Mouse (Mus musculus) forebrain, embryonic 16.5 days (tissue): ENCODE measurements at regions not wholly inside any gene's neighbourhood (a gene's known extent, or its start where the extent isn't known, plus 50 kb on each side); places are given as distances from the start of the nearest gene placed in this dataset.

Experiments used
- ATAC-seq: fragments of 200-750 bp; cut with Nextera tagmentation; 2 replicates; pipeline ENCODE4 v1.8.0; 2017; ENCODE audit warnings: mild to moderate bottlenecking, moderate library complexity
- H3K27ac ChIP-seq: fragments of 300-500 bp; sonication (generic); 2 replicates; pipeline ENCODE4 v1.5.1; 2014; ENCODE audit warnings: low read length, control low read depth
- H3K27me3 ChIP-seq: fragments of 300-500 bp; sonication (generic); replicated peaks from 2 replicates; pipeline ENCODE4 v1.6.1; 2014; ENCODE audit warnings: low read length; ENCODE audit not compliant: control insufficient read depth, insufficient read depth
- H3K36me3 ChIP-seq: fragments of 300-500 bp; sonication (generic); 2 replicates; pipeline ENCODE4 v1.6.1; 2014; ENCODE audit not compliant: control insufficient read depth, insufficient read depth
- H3K4me1 ChIP-seq: fragments of 300-500 bp; sonication (generic); replicated peaks from 2 replicates; pipeline ENCODE4 v1.6.1; 2014; ENCODE audit warnings: low read length; ENCODE audit not compliant: control insufficient read depth, insufficient read depth
- H3K4me2 ChIP-seq: fragments of 300-500 bp; sonication (generic); 2 replicates; pipeline ENCODE4 v1.6.1; 2014; ENCODE audit warnings: mild to moderate bottlenecking, low read length, control low read depth
- H3K4me3 ChIP-seq: fragments of 300-500 bp; sonication (generic); replicated peaks from 2 replicates; pipeline ENCODE4 v1.5.1; 2014; ENCODE audit warnings: mild to moderate bottlenecking, low read length, control low read depth
- H3K9ac ChIP-seq: fragments of 300-500 bp; sonication (generic); replicated peaks from 2 replicates; pipeline ENCODE4 v1.6.1; 2014; ENCODE audit warnings: low read depth, low read length, control low read depth
- H3K9me3 ChIP-seq: fragments of 300-500 bp; sonication (generic); 2 replicates; pipeline ENCODE4 v1.6.1; 2016; ENCODE audit warnings: low read length; ENCODE audit not compliant: control insufficient read depth
- WGBS: fragments of 180-500 bp; shearing (Covaris S2); extraction: QIAGEN DNeasy Blood & Tissue Kit; methylation state at CpG from one replicate; pipeline ENCODE4 v1.1.7; 2014; 5-methylcytosine and 5-hydroxymethylcytosine counted together

GRCm38 (mm10) chr16:76220466-76220865 is 153.2 kb downstream of the Nrip1 start:
- ATAC-seq = no peak
- Histone ChIP-seq H3K9me3 (no peaks in the 10 kb centered on the region), H3K4me1 (no peaks in the 10 kb centered on the region; the same call in 1 of the 2 replicates), H3K36me3 (no peaks in the 10 kb centered on the region), H3K4me3 (no peak overlapping the region), H3K4me2 (no peak overlapping the region), H3K27me3 (no peaks in the 10 kb centered on the region), H3K9ac (no peak overlapping the region), H3K27ac (no peak overlapping the region)
- WGBS = 90% methylated on average over 3 of the region's 3 CpGs

GRCm38 (mm10) chr16:76219233-76219632 is 154.4 kb downstream of the Nrip1 start:
- Histone ChIP-seq H3K4me1 (no peaks in the 10 kb centered on the region; the same call in 1 of the 2 replicates), H3K9me3 (no peaks in the 10 kb centered on the region), H3K4me2 (no peak overlapping the region), H3K27ac (no peak overlapping the region), H3K36me3 (no peaks in the 10 kb centered on the region), H3K9ac (no peak overlapping the region), H3K27me3 (no peaks in the 10 kb centered on the region), H3K4me3 (no peak overlapping the region)
- no peak for ATAC-seq

- no peaks in the 10 kb centered on the region for H3K27me3 ChIP-seq
- no peaks in the 10 kb centered on the region; the same call in 1 of the 2 replicates for H3K4me1 ChIP-seq
- no peak overlapping the region for H3K9ac ChIP-seq
- H3K36me3 ChIP-seq = no peaks in the 10 kb centered on the region
- no peak overlapping the region for H3K4me3 ChIP-seq
- WGBS = 95% methylated on average over 11 of the region's 11 CpGs
- H3K4me2 ChIP-seq = no peak overlapping the region
- no peaks in the 10 kb centered on the region for H3K9me3 ChIP-seq
- no peak for ATAC-seq
- no peak overlapping the region for H3K27ac ChIP-seq
These were observed 155.1 kb downstream of the Nrip1 start for GRCm38 (mm10) chr16:76218310-76219170.

GRCm38 (mm10) chr16:76216184-76216583 is 157.4 kb downstream of the Nrip1 start:
- Histone ChIP-seq H3K9me3 (no peaks in the 10 kb centered on the region), H3K4me1 (no peaks in the 10 kb centered on the region; the same call in 1 of the 2 replicates), H3K4me3 (no peak overlapping the region), H3K4me2 (no peak overlapping the region), H3K9ac (no peak overlapping the region), H3K36me3 (no peaks in the 10 kb centered on the region), H3K27me3 (no peaks in the 10 kb centered on the region), H3K27ac (no peak overlapping the region)
- ATAC-seq = no peak
- WGBS = 58% methylated on average over 8 of the region's 9 CpGs

GRCm38 (mm10) chr16:76215558-76215957 is 158.1 kb downstream of the Nrip1 start:
- 62% methylated on average over 5 of the region's 5 CpGs for WGBS
- Histone ChIP-seq H3K4me2 (no peak overlapping the region), H3K36me3 (no peaks in the 10 kb centered on the region), H3K9ac (no peak overlapping the region), H3K4me3 (no peak overlapping the region), H3K4me1 (no peaks in the 10 kb centered on the region; the same call in 1 of the 2 replicates), H3K27me3 (no peaks in the 10 kb centered on the region), H3K27ac (no peak overlapping the region), H3K9me3 (no peaks in the 10 kb centered on the region)
- no peak for ATAC-seq

GRCm38 (mm10) chr16:76201773-76202571 is 171.7 kb downstream of the Nrip1 start:
- Histone ChIP-seq H3K9me3 (0 out of 2 replicates have a peak, but pooled peaks cover 2% of the 10 kb centered on the region), H3K4me3 (no peak overlapping the region), H3K36me3 (no peaks in the 10 kb centered on the region), H3K9ac (no peak overlapping the region), H3K4me2 (no peak overlapping the region), H3K27ac (no peak overlapping the region), H3K27me3 (no peaks in the 10 kb centered on the region), H3K4me1 (no peaks in the 10 kb centered on the region)
- ATAC-seq = no peak
- WGBS = 65% methylated on average over 11 of the region's 11 CpGs

GRCm38 (mm10) chr16:76200801-76201728 is 172.6 kb downstream of the Nrip1 start:
- Histone ChIP-seq H3K4me3 (no peak overlapping the region), H3K36me3 (no peaks in the 10 kb centered on the region), H3K27me3 (no peaks in the 10 kb centered on the region), H3K27ac (no peak overlapping the region), H3K4me2 (no peak overlapping the region), H3K4me1 (no peaks in the 10 kb centered on the region), H3K9me3 (0 out of 2 replicates have a peak, but pooled peaks cover 2% of the 10 kb centered on the region), H3K9ac (no peak overlapping the region)
- no peak for ATAC-seq
- 79% methylated on average over 9 of the region's 9 CpGs for WGBS

GRCm38 (mm10) chr16:76200268-76200667 is 173.4 kb downstream of the Nrip1 start:
- ATAC-seq = no peak

More at GRCm38 (mm10) chr16:76200268-76200667, 173.4 kb downstream of the Nrip1 start:
- H3K4me2 ChIP-seq = no peak overlapping the region
- no peaks in the 10 kb centered on the region for H3K4me1 ChIP-seq
- H3K27me3 ChIP-seq = no peaks in the 10 kb centered on the region
- H3K9me3 ChIP-seq = 0 out of 2 replicates have a peak, but pooled peaks cover 2% of the 10 kb centered on the region
- H3K36me3 ChIP-seq = no peaks in the 10 kb centered on the region
- WGBS = 83% methylated on average over 3 of the region's 3 CpGs
- no peak overlapping the region for H3K4me3 ChIP-seq
- no peak overlapping the region for H3K27ac ChIP-seq
- H3K9ac ChIP-seq = no peak overlapping the region
